Mouse (Mus musculus) kidney, embryonic 14.5 days (tissue): ENCODE results near the gene Sfrp2. TPM values are rescaled to one million over a fixed set of nuclear protein-coding genes. Genes with fewer than 3 reads are reported as not detected.

Experiments
- ATAC-seq: fragments of 200-750 bp; cut with Nextera tagmentation; 2 replicates; pipeline ENCODE4 v1.8.0; 2017; ENCODE audit warnings: moderate number of reproducible peaks, mild to moderate bottlenecking, moderate TSS enrichment, moderate library complexity; ENCODE audit not compliant: low FRiP score, low TSS enrichment
- H3K27ac ChIP-seq: fragments of 300-500 bp; sonication (generic); 2 replicates; pipeline ENCODE4 v1.5.1; 2014; ENCODE audit warnings: low read depth, mild to moderate bottlenecking, low read length, moderate library complexity, mixed read lengths
- H3K27me3 ChIP-seq: fragments of 300-500 bp; sonication (generic); 2 replicates; pipeline ENCODE4 v1.6.1; 2014; ENCODE audit warnings: mild to moderate bottlenecking, low read length; ENCODE audit not compliant: control insufficient read depth, insufficient read depth
- H3K36me3 ChIP-seq: fragments of 300-500 bp; sonication (generic); 2 replicates; pipeline ENCODE4 v1.6.1; 2014; ENCODE audit warnings: low read length, mixed read lengths; ENCODE audit not compliant: control insufficient read depth, insufficient read depth
- H3K4me1 ChIP-seq: fragments of 300-500 bp; sonication (generic); 2 replicates; pipeline ENCODE4 v1.6.1; 2014; ENCODE audit warnings: low read length, mixed read lengths; ENCODE audit not compliant: control insufficient read depth, insufficient read depth
- H3K4me2 ChIP-seq: fragments of 300-500 bp; sonication (generic); replicated peaks from 2 replicates; pipeline ENCODE4 v1.6.1; 2014; ENCODE audit warnings: low read depth, mild to moderate bottlenecking, low read length
- H3K4me3 ChIP-seq: fragments of 300-500 bp; sonication (generic); 2 replicates; pipeline ENCODE4 v1.5.1; 2014; ENCODE audit warnings: mild to moderate bottlenecking, low read length
- H3K9ac ChIP-seq: fragments of 300-500 bp; sonication (generic); 2 replicates; pipeline ENCODE4 v1.6.1; 2014; ENCODE audit warnings: low read depth, mild to moderate bottlenecking, low read length, moderate library complexity
- H3K9me3 ChIP-seq: fragments of 300-500 bp; sonication (generic); 2 replicates; pipeline ENCODE4 v1.6.1; 2016; ENCODE audit warnings: low read length; ENCODE audit not compliant: control insufficient read depth
- WGBS: fragments of 180-500 bp; shearing (Covaris S2); extraction: QIAGEN DNeasy Blood & Tissue Kit; methylation state at CpG from one replicate; pipeline ENCODE4 v1.1.7; 2014; 5-methylcytosine and 5-hydroxymethylcytosine counted together
- polyA plus RNA-seq: library from polyadenylated mRNA; unstranded; fragments of >200 nt; fragmentation: Nextera tagmentation; extraction: Ambion mirVana; gene quantifications from 2 replicates; pipeline ENCODE4 v1.2.1, GENCODE M21; 2014

Sfrp2 gene
- polyA plus RNA-seq, 1 experiment from 2014 or later: 173 TPM

DNA sequence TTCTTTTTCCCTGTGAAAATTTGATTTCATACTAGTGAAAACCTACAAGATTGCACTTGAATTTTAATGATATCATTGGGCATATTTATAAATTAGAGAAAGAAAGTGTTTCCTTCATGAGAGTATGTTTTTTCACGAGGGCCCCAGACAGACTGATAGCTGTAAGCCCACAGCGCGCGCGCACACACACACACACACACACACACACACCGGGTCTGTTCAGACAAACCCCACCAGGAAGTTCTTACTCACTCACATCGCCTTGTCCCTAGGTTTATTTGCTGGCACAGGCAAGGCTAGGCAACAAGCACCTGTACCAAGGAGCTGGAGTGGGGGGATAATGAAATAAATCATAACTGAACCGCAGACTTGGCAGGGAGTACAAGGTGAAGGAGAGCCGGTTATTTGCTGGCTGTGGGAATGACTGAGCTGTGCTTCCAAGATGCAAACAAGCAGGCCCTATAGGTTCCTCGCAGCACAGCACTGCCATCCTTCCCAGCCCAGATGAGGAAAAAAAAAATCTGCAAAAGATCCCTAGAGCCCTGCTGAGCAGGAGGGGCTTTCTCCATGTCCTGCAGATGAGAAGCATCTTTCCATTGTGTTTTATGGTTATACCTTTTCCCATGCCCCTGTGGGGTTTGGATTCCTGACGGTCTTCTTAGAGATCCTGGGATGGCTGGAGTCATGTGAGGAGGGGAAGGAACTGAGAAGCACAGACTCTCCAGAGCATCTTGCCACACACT is 2.3 kb downstream of the Sfrp2 start:
- 34% methylated on average over 11 of the region's 11 CpGs for WGBS
- no peak overlapping the region for H3K27ac ChIP-seq
- H3K4me1 ChIP-seq: peaks cover 23% of the 10 kb centered on the region
- no peak for ATAC-seq
- peak overlapping the region; percentile 81; the same call in 1 of the 2 replicates for H3K9ac ChIP-seq
- H3K4me2 ChIP-seq: peak overlapping the region; percentile 91
- H3K27me3 ChIP-seq: no peaks in the 10 kb centered on the region
- H3K36me3 ChIP-seq: peaks cover 32% of the 10 kb centered on the region
- H3K4me3 ChIP-seq: peak overlapping the region; percentile 66
- H3K9me3 ChIP-seq: no peaks in the 10 kb centered on the region

DNA sequence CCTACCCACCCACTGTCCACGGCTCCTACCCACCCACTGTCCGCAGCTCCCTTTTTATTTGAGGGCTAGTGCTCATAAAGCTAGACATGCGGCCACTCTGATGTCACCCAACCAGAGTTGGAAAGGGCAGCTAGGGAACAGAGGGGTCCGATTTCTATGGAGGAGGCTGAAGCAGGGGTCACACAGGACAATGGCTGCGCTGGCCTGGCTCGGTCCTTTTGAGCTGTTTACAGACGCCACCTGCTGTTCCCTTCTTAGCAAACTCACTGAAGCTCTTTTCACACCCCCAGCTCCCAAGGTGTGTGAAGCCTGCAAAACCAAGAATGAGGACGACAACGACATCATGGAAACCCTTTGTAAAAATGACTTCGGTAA is 2.9 kb downstream of the Sfrp2 start:
- peaks cover 32% of the 10 kb centered on the region for H3K36me3 ChIP-seq
- 18% methylated on average over 10 of the region's 10 CpGs for WGBS
- no peak for ATAC-seq
- H3K4me3 ChIP-seq: peak overlapping the region; percentile 66
- no peaks in the 10 kb centered on the region for H3K9me3 ChIP-seq
- no peaks in the 10 kb centered on the region for H3K27me3 ChIP-seq
- no peak overlapping the region for H3K27ac ChIP-seq
- peak overlapping the region; percentile 91 for H3K4me2 ChIP-seq
- 0 out of 2 replicates have a peak overlapping the region, but pooled peaks have one; percentile 28 for H3K9ac ChIP-seq
- H3K4me1 ChIP-seq: peaks cover 23% of the 10 kb centered on the region

DNA sequence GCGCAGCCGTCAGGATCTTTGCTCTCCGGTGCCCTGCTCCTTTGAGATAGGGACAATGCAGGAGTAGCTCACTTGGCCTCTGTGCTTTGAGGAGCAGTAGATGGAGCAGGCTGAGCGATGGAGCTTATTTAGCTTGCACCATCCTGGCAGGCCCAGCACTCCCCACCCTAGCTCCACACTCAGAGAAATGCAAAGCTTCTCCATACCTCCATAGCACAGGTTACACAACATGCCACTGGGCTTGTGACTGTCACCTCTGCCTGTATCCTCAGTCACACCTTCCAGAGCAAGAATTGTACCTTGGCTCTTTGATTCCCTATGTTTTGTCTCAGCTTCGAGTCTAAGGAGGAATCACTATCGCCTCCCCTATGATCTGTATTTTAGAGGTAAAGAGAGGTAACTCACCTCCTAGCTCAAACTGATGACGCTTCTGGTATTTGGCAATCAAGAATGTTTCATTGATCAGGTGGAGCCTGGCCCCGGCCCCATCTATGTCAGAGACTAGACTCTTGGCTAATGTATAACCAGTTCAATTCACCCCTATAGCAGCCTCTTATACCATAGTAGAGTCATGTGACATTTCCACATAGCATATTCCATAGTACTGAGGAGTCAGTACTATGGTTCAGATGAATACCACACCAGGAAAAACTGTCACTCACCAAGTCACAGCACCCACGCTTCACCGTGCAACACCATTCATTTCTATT is 5.2 kb downstream of the Sfrp2 start:
- Histone ChIP-seq H3K36me3 (peaks cover 32% of the 10 kb centered on the region), H3K9ac (no peak overlapping the region), H3K27me3 (no peaks in the 10 kb centered on the region), H3K27ac (no peak overlapping the region), H3K4me3 (no peak overlapping the region), H3K4me2 (no peak overlapping the region), H3K4me1 (peaks cover 14% of the 10 kb centered on the region; the same call in 1 of the 2 replicates), H3K9me3 (no peaks in the 10 kb centered on the region)
- ATAC-seq: no peak
- WGBS: 96% methylated on average over 10 of the region's 10 CpGs

DNA sequence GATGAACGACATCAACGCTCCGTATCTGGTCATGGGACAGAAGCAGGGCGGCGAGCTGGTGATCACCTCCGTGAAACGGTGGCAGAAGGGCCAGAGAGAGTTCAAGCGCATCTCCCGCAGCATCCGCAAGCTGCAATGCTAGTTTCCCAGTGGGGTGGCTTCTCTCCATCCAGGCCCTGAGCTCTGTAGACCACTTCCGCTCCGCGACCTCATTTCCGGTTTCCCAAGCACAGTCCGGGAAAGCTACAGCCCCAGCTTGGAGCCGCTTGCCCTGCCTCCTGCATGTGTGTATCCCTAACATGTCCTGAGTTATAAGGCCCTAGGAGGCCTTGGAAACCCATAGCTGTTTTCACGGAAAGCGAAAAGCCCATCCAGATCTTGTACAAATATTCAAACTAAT is 7.2 kb downstream of the Sfrp2 start:
- Histone ChIP-seq H3K9ac (no peak overlapping the region), H3K27ac (no peak overlapping the region), H3K4me3 (no peak overlapping the region), H3K4me2 (no peak overlapping the region), H3K9me3 (no peaks in the 10 kb centered on the region), H3K27me3 (no peaks in the 10 kb centered on the region), H3K4me1 (peaks cover 8% of the 10 kb centered on the region; the same call in 1 of the 2 replicates), H3K36me3 (peaks cover 32% of the 10 kb centered on the region)
- 87% methylated on average over 18 of the region's 18 CpGs for WGBS
- no peak for ATAC-seq

DNA sequence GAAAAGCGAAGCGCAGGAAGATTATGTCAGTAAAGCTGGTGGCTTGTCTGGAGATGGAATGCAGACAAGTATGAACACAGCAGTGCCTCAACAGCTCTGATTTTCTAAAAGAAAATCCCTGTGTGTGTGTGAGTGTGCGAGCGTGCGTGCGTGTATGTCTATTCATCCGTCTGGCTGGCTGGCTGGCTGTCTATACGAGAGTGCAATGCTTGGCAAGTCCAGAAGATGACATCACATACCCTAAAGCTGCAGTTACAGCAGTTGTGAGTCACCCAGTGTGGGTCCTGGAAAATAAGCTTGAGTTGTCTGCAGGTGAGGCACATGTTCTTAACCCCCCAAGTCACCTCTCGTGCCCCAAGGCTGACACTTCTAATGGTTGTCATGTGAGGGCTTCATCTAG is 9.3 kb downstream of the Sfrp2 start:
- Histone ChIP-seq H3K4me2 (no peak overlapping the region), H3K36me3 (peaks cover 22% of the 10 kb centered on the region), H3K27me3 (no peaks in the 10 kb centered on the region), H3K4me1 (no peaks in the 10 kb centered on the region), H3K4me3 (no peak overlapping the region), H3K9ac (no peak overlapping the region), H3K27ac (no peak overlapping the region), H3K9me3 (no peaks in the 10 kb centered on the region)
- WGBS: 87% methylated on average over 9 of the region's 9 CpGs
- ATAC-seq: no peak

DNA sequence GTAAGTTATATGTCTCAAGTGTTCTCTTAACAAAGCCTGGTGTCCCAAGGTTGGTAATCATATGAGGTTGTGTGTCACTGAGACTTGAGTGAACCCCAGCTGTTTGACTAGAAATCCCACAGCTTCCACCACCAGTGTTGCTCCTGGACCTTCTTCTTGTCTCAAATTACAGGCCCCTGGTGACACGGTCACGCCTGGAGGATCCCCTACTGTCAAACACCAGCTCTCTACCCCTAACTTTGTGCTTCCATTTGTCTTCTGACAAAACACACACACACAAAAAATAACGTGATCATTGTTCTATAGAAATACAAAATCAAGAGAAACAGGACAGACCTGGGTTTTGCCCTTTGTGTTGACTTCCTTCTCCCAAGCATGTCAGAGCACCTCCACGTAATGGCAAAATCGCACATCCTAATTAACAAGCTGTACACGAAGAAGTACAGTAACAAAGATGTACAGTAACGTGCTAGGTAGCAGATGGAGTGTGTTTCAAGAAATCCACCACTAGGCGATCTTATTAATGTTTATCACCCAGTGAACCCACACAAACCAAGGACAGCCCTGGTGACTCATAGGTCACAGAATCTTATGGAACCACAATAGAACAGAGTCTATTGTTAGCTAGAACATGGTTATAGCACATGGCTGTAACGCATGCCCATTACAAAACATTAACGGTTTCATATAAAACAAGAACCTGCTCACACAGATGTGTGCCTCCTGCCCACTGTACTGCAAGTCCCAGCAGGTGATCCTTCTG is 15.5 kb downstream of the Sfrp2 start:
- H3K9ac ChIP-seq: no peak overlapping the region
- H3K4me2 ChIP-seq: no peak overlapping the region
- H3K4me3 ChIP-seq: no peak overlapping the region
- ATAC-seq: 0 out of 2 replicates have a peak, but pooled peaks have one; percentile 53
- H3K4me1 ChIP-seq: peaks cover 18% of the 10 kb centered on the region
- 64% methylated on average over 10 of the region's 10 CpGs for WGBS
- H3K36me3 ChIP-seq: no peaks in the 10 kb centered on the region
- no peaks in the 10 kb centered on the region for H3K9me3 ChIP-seq
- H3K27ac ChIP-seq: no peak overlapping the region
- H3K27me3 ChIP-seq: no peaks in the 10 kb centered on the region

DNA sequence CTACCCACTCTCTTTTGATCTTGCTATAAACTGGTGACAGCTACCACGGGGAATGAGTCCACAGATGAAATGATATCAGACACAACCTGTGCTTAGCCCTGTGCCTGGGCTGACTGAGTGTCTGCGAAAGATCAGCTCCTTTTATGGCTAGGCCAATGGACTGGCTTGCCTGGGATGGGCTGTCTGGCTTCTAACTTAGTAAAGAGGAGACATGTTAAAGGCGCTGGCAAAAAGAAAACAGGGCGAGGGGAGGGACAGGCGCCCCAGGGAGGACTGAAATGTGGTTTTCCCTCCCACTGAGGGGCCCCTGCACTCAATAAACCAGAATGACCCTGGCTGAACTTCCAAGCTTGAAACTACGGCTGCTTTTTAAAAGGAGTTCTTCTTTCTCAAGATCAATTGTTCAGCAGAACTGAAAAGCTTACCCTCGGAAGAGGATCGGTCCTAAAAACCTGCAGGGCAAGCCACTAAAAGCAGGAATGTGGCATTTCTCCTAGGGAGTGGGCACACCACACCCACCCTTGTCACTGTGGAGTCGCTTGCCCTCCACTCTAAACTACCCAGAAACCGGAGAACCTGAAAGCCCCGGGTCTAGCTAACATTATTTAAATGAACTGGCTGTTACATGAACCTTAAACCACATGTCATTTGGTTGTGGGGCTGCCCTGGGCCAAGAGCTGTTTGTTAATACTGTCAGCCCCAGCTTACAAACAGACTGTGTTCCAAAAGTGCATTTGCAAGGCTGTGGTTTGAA is 17.8 kb downstream of the Sfrp2 start:
- peak overlapping the region; percentile 44; the same call in 1 of the 2 replicates for H3K27ac ChIP-seq
- peak overlapping the region; percentile 11; the same call in 1 of the 2 replicates for H3K4me2 ChIP-seq
- no peak overlapping the region for H3K4me3 ChIP-seq

DNA sequence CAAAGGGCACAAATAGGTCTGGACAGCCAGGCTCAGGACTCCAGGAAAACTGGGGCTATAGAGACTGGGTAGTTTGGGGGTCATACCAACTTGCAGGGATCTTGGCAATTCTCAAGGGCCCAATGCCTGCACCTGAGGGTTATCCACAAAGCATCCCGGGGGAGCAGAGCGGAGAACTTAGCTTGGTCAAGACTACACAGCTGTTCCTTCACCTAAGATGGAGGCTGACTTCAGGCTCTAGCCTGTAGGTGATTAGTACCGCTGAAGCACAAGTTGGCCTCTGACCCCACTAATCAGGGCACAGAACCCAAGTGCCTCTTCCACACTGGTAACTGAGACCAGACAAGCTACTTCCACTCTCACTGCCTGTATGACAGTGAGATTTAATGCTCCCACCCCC is 18.6 kb downstream of the Sfrp2 start:
- H3K4me2 ChIP-seq: no peak overlapping the region
- H3K9me3 ChIP-seq: no peaks in the 10 kb centered on the region
- 66% methylated on average over 3 of the region's 3 CpGs for WGBS
- no peaks in the 10 kb centered on the region for H3K36me3 ChIP-seq
- H3K27me3 ChIP-seq: peaks cover 3% of the 10 kb centered on the region; the same call in 1 of the 2 replicates
- H3K27ac ChIP-seq: no peak overlapping the region
- H3K4me1 ChIP-seq: peaks cover 24% of the 10 kb centered on the region
- H3K9ac ChIP-seq: no peak overlapping the region
- H3K4me3 ChIP-seq: no peak overlapping the region
- 0 out of 2 replicates have a peak, but pooled peaks have one; percentile 2 for ATAC-seq

More for the DNA sequence above, 17.8 kb downstream of the Sfrp2 start:
- WGBS: 5% methylated on average over 11 of the region's 11 CpGs
- peak; percentile 65 for ATAC-seq
- no peaks in the 10 kb centered on the region for H3K9me3 ChIP-seq
- H3K4me1 ChIP-seq: peaks cover 24% of the 10 kb centered on the region
- H3K27me3 ChIP-seq: peaks cover 3% of the 10 kb centered on the region; the same call in 1 of the 2 replicates
- H3K9ac ChIP-seq: no peak overlapping the region
- no peaks in the 10 kb centered on the region for H3K36me3 ChIP-seq
